Mouse (Mus musculus): Measurements from ENCODE around the gene Tsfm. TPM values are rescaled to one million over a fixed set of nuclear protein-coding genes. Genes with fewer than 3 reads are reported as not detected.

Gene Tsfm
- total and polyA plus RNA-seq, 2 experiments from 2014 or later, result 29.3 to 60.7 TPM

GRCm38 (mm10) chr10:127041274-127041766, 10.7 kb upstream of the Tsfm start, which contains the start of the genes Mettl1 and Eef1akmt3:
Gene Mettl1 (plus strand): TSS chr10:127041414.
Gene Eef1akmt3 (minus strand): TSS chr10:127041513.
- peak within 1 kb of the TSS; percentile 39 for H3K27ac ChIP-seq (ENCODE audit: low read depth, low read length)
- peak within 1 kb of the TSS; percentile 71 for H3K9ac ChIP-seq (replicated peaks; ENCODE audit: low read length, poor library complexity, severe bottlenecking)
- no peaks in the 10 kb centered on the region; the same call in 1 of the 2 replicates for H3K4me1 ChIP-seq (ENCODE audit: insufficient read depth, low read length)
- H3K4me3 ChIP-seq (ENCODE audit: low read depth, low read length), result peak within 1 kb of the TSS; percentile 79
- 0% methylated on average over 18 of the region's 28 CpGs for WGBS
- H3K36me3 ChIP-seq (ENCODE audit: insufficient read depth, low read length), result no peaks in the 10 kb centered on the region
- ATAC-seq (ENCODE audit: low FRiP score) (peak; percentile 55), DNase-seq (ENCODE audit: low spot score) (peak; percentile 38)
- no peaks in the 10 kb centered on the region for H3K9me3 ChIP-seq (ENCODE audit: low read length)
- peak within 1 kb of the TSS; percentile 94 for H3K4me2 ChIP-seq (ENCODE audit: low read depth, low read length, poor library complexity, severe bottlenecking)
- no peak for TF ChIP-seq CTCF (IDR thresholded peaks at IDR 0.05)
- H3K27me3 ChIP-seq (ENCODE audit: insufficient read depth, low read length), result 0 out of 2 replicates have a peak, but pooled peaks cover 4% of the 10 kb centered on the region

GRCm38 (mm10) chr10:127040569-127041214, 10.1 kb upstream of the Tsfm start:
- no peak for DNase-seq (ENCODE audit: low spot score)

GRCm38 (mm10) chr10:127037641-127038040, 7.0 kb upstream of the Tsfm start:
- Histone ChIP-seq H3K4me1 (ENCODE audit: insufficient read depth, low read length) (no peaks in the 10 kb centered on the region; the same call in 1 of the 2 replicates), H3K27ac (ENCODE audit: low read depth, low read length) (no peak overlapping the region), H3K27me3 (ENCODE audit: insufficient read depth, low read length) (0 out of 2 replicates have a peak, but pooled peaks cover 4% of the 10 kb centered on the region), H3K4me3 (ENCODE audit: low read depth, low read length) (no peak overlapping the region), H3K4me2 (ENCODE audit: low read depth, low read length, poor library complexity, severe bottlenecking) (no peak overlapping the region), H3K9me3 (ENCODE audit: low read length) (no peaks in the 10 kb centered on the region), H3K9ac (replicated peaks; ENCODE audit: low read length, poor library complexity, severe bottlenecking) (no peak overlapping the region), H3K36me3 (ENCODE audit: insufficient read depth, low read length) (no peaks in the 10 kb centered on the region)
- DNase-seq (ENCODE audit: low spot score) (no peak), ATAC-seq (ENCODE audit: low FRiP score) (no peak)
- WGBS, result 71% methylated on average over 12 of the region's 12 CpGs
- TF ChIP-seq CTCF (IDR thresholded peaks at IDR 0.05), result no peak

More at GRCm38 (mm10) chr10:127040569-127041214, 10.1 kb upstream of the Tsfm start:
- H3K9ac ChIP-seq (replicated peaks; ENCODE audit: low read length, poor library complexity, severe bottlenecking), result peak overlapping the region; percentile 71
- peak overlapping the region; percentile 79 for H3K4me3 ChIP-seq (ENCODE audit: low read depth, low read length)
- WGBS, result 1% methylated on average over 20 of the region's 20 CpGs
- no peak overlapping the region for H3K27ac ChIP-seq (ENCODE audit: low read depth, low read length)
- H3K9me3 ChIP-seq (ENCODE audit: low read length), result no peaks in the 10 kb centered on the region
- ATAC-seq (ENCODE audit: low FRiP score), result peak; percentile 39
- H3K4me2 ChIP-seq (ENCODE audit: low read depth, low read length, poor library complexity, severe bottlenecking), result peak overlapping the region; percentile 94
- no peak for TF ChIP-seq CTCF (IDR thresholded peaks at IDR 0.05)
- H3K27me3 ChIP-seq (ENCODE audit: insufficient read depth, low read length), result 0 out of 2 replicates have a peak, but pooled peaks cover 4% of the 10 kb centered on the region
- H3K36me3 ChIP-seq (ENCODE audit: insufficient read depth, low read length), result no peaks in the 10 kb centered on the region
- H3K4me1 ChIP-seq (ENCODE audit: insufficient read depth, low read length), result no peaks in the 10 kb centered on the region; the same call in 1 of the 2 replicates

GRCm38 (mm10) chr10:127036273-127036672, 5.6 kb upstream of the Tsfm start:
- 0 out of 2 replicates have a peak, but pooled peaks cover 4% of the 10 kb centered on the region for H3K27me3 ChIP-seq (ENCODE audit: insufficient read depth, low read length)
- H3K4me3 ChIP-seq (ENCODE audit: low read depth, low read length), result no peak overlapping the region
- no peak overlapping the region for H3K9ac ChIP-seq (replicated peaks; ENCODE audit: low read length, poor library complexity, severe bottlenecking)
- H3K4me1 ChIP-seq (ENCODE audit: insufficient read depth, low read length), result no peaks in the 10 kb centered on the region; the same call in 1 of the 2 replicates
- no peak overlapping the region for H3K4me2 ChIP-seq (ENCODE audit: low read depth, low read length, poor library complexity, severe bottlenecking)
- H3K9me3 ChIP-seq (ENCODE audit: low read length), result no peaks in the 10 kb centered on the region
- TF ChIP-seq CTCF (IDR thresholded peaks at IDR 0.05), result no peak
- no peaks in the 10 kb centered on the region for H3K36me3 ChIP-seq (ENCODE audit: insufficient read depth, low read length)
- WGBS, result 78% methylated on average over 12 of the region's 12 CpGs
- no peak overlapping the region for H3K27ac ChIP-seq (ENCODE audit: low read depth, low read length)
- ATAC-seq (ENCODE audit: low FRiP score), result no peak
- DNase-seq (ENCODE audit: low spot score), result no peak

GRCm38 (mm10) chr10:127033301-127033741, 2.7 kb upstream of the Tsfm start:
- ATAC-seq (ENCODE audit: low FRiP score) (no peak), DNase-seq (ENCODE audit: low spot score) (no peak)
- no peaks in the 10 kb centered on the region for H3K27me3 ChIP-seq (ENCODE audit: insufficient read depth, low read length)
- no peak overlapping the region for H3K27ac ChIP-seq (ENCODE audit: low read depth, low read length)
- 77% methylated on average over 8 of the region's 8 CpGs for WGBS
- H3K9ac ChIP-seq (replicated peaks; ENCODE audit: low read length, poor library complexity, severe bottlenecking), result no peak overlapping the region
- no peak overlapping the region for H3K4me2 ChIP-seq (ENCODE audit: low read depth, low read length, poor library complexity, severe bottlenecking)
- no peaks in the 10 kb centered on the region for H3K4me1 ChIP-seq (ENCODE audit: insufficient read depth, low read length)
- peaks cover 3% of the 10 kb centered on the region; the same call in 1 of the 2 replicates for H3K36me3 ChIP-seq (ENCODE audit: insufficient read depth, low read length)
- H3K4me3 ChIP-seq (ENCODE audit: low read depth, low read length), result no peak overlapping the region
- no peaks in the 10 kb centered on the region for H3K9me3 ChIP-seq (ENCODE audit: low read length)
- TF ChIP-seq CTCF (IDR thresholded peaks at IDR 0.05), result no peak

GRCm38 (mm10) chr10:127018422-127018821, 12.2 kb downstream of the Tsfm start:
- no peak for TF ChIP-seq CTCF (IDR thresholded peaks at IDR 0.05)
- no peak overlapping the region for H3K27ac ChIP-seq (ENCODE audit: low read depth, low read length)
- H3K4me3 ChIP-seq (ENCODE audit: low read depth, low read length), result no peak overlapping the region
- ATAC-seq (ENCODE audit: low FRiP score) (no peak), DNase-seq (ENCODE audit: low spot score) (no peak)
- no peaks in the 10 kb centered on the region for H3K9me3 ChIP-seq (ENCODE audit: low read length)
- H3K36me3 ChIP-seq (ENCODE audit: insufficient read depth, low read length), result peaks cover 11% of the 10 kb centered on the region
- no peaks in the 10 kb centered on the region for H3K4me1 ChIP-seq (ENCODE audit: insufficient read depth, low read length)
- H3K27me3 ChIP-seq (ENCODE audit: insufficient read depth, low read length), result no peaks in the 10 kb centered on the region
- no peak overlapping the region for H3K4me2 ChIP-seq (ENCODE audit: low read depth, low read length, poor library complexity, severe bottlenecking)
- 78% methylated on average over 16 of the region's 16 CpGs for WGBS
- no peak overlapping the region for H3K9ac ChIP-seq (replicated peaks; ENCODE audit: low read length, poor library complexity, severe bottlenecking)
